Mouse (Mus musculus) lung, postnatal 0 days (tissue): Measurements from ENCODE around the gene Prkcq.

ENCODE experiments used
- CTCF ChIP-seq: IDR thresholded peaks from 2 replicates; pipeline ENCODE4 v1.5.1; 2016; ENCODE audit warnings: antibody characterized with exemption, mild to moderate bottlenecking
- EP300 ChIP-seq: IDR thresholded peaks from 2 replicates; pipeline ENCODE4 v1.6.1; 2016; ENCODE audit warnings: antibody characterized with exemption, mild to moderate bottlenecking, control low read depth

DNA sequence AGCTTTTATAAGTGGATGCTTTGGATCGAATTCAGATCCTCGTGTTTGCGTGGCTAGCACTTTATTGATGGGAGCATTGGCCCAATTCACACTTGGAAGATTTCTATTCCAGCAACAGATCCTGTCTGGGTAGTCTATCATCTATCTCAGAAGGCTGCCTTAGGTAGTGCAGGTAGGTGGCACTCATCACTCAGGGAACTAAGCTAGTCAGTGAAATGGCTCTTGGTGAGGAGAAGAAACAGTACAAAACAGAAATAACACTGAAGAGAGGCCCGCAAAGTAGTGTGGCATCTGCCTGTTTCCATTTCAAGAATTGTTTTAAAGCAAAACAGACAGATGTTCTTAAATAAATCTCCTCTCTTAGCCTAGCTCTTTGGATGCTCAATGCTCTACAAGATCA is 10.6 kb upstream of the Prkcq start:
- TF ChIP-seq CTCF (no peak), EP300 (no peak)
